Mouse (Mus musculus) testis, adult 2 months (tissue): ENCODE results near the gene Ghr. TPM values are rescaled to one million over a fixed set of nuclear protein-coding genes. Genes with fewer than 3 reads are reported as not detected.

ENCODE experiments used
- H3K27ac ChIP-seq: fragments of 200-500 bp; 2 replicates; pipeline ENCODE4 v1.5.1; 2012; ENCODE audit warnings: low read depth, low read length; ENCODE audit not compliant: control insufficient read depth, insufficient read depth
- H3K27me3 ChIP-seq: fragments of 200-500 bp; 2 replicates; pipeline ENCODE4 v1.6.1; 2012; ENCODE audit warnings: mild to moderate bottlenecking, low read length, moderate library complexity; ENCODE audit not compliant: control insufficient read depth, insufficient read depth
- H3K36me3 ChIP-seq: fragments of 200-500 bp; 2 replicates; pipeline ENCODE4 v1.6.1; 2012; ENCODE audit warnings: mild to moderate bottlenecking, low read length; ENCODE audit not compliant: control insufficient read depth, insufficient read depth
- H3K4me1 ChIP-seq: fragments of 200-500 bp; 2 replicates; pipeline ENCODE4 v1.6.1; 2012; ENCODE audit warnings: low read length; ENCODE audit not compliant: control insufficient read depth, insufficient read depth
- H3K4me3 ChIP-seq: fragments of 200-500 bp; 2 replicates; pipeline ENCODE4 v1.5.1; 2012; ENCODE audit warnings: low read depth, mild to moderate bottlenecking, low read length, moderate library complexity, mixed read lengths; ENCODE audit not compliant: control insufficient read depth
- CTCF ChIP-seq: fragments of 200-500 bp; IDR thresholded peaks from 2 replicates; pipeline ENCODE4 v1.5.1; 2012; ENCODE audit warnings: low read depth, mild to moderate bottlenecking, inconsistent platforms, low read length, moderate library complexity; ENCODE audit not compliant: control insufficient read depth, insufficient read depth, insufficient replicate concordance
- POLR2A ChIP-seq: fragments of 200-500 bp; IDR thresholded peaks from 2 replicates; pipeline ENCODE4 v1.6.1; 2012; ENCODE audit warnings: low read depth, mild to moderate bottlenecking, inconsistent platforms, low read length, moderate library complexity; ENCODE audit not compliant: control insufficient read depth
- polyA plus RNA-seq: library from polyadenylated mRNA; depleted of rRNA; stranded (reverse); fragments of >200 nt; gene quantifications from 2 replicates; pipeline ENCODE4 v1.2.3, GENCODE M21; 2012

Ghr gene
- polyA plus RNA-seq, 1 experiment, result 1.2 TPM

- Histone ChIP-seq H3K27ac (no peak overlapping the region), H3K36me3 (no peaks in the 10 kb centered on the region), H3K4me3 (no peak overlapping the region), H3K27me3 (no peaks in the 10 kb centered on the region), H3K4me1 (no peaks in the 10 kb centered on the region)
- no peak for TF ChIP-seq CTCF
- TF ChIP-seq POLR2A, result no peak
These were observed 184.1 kb downstream of the Ghr start for GRCm38 (mm10) chr15:3399196-3399595.

GRCm38 (mm10) chr15:3397369-3398100 is 185.8 kb downstream of the Ghr start:
- H3K27ac ChIP-seq, result no peak overlapping the region
- no peaks in the 10 kb centered on the region for H3K27me3 ChIP-seq
- TF ChIP-seq POLR2A (no peak), CTCF (no peak)
- H3K4me3 ChIP-seq, result no peak overlapping the region
- H3K36me3 ChIP-seq, result no peaks in the 10 kb centered on the region
- no peaks in the 10 kb centered on the region for H3K4me1 ChIP-seq

- H3K27me3 ChIP-seq, result no peaks in the 10 kb centered on the region
- no peaks in the 10 kb centered on the region for H3K4me1 ChIP-seq
- H3K36me3 ChIP-seq, result no peaks in the 10 kb centered on the region
- no peak overlapping the region for H3K4me3 ChIP-seq
- TF ChIP-seq POLR2A, result no peak
- no peak for TF ChIP-seq CTCF
- no peak overlapping the region for H3K27ac ChIP-seq
These were observed 187.1 kb downstream of the Ghr start for GRCm38 (mm10) chr15:3396149-3396548.

- Histone ChIP-seq H3K27ac (no peak overlapping the region), H3K4me1 (no peaks in the 10 kb centered on the region), H3K27me3 (no peaks in the 10 kb centered on the region), H3K4me3 (no peak overlapping the region), H3K36me3 (no peaks in the 10 kb centered on the region)
- TF ChIP-seq POLR2A (no peak), CTCF (no peak)
These were observed 187.6 kb downstream of the Ghr start for GRCm38 (mm10) chr15:3395700-3396099.

- TF ChIP-seq CTCF, result no peak
- no peak for TF ChIP-seq POLR2A
- Histone ChIP-seq H3K36me3 (no peaks in the 10 kb centered on the region), H3K27me3 (no peaks in the 10 kb centered on the region), H3K4me3 (no peak overlapping the region), H3K4me1 (no peaks in the 10 kb centered on the region), H3K27ac (no peak overlapping the region)
These were observed 192.6 kb downstream of the Ghr start for GRCm38 (mm10) chr15:3390722-3391121.

- H3K27ac ChIP-seq, result no peak overlapping the region
- no peak overlapping the region for H3K4me3 ChIP-seq
- TF ChIP-seq CTCF (no peak), POLR2A (no peak)
- no peaks in the 10 kb centered on the region for H3K36me3 ChIP-seq
- no peaks in the 10 kb centered on the region for H3K4me1 ChIP-seq
- H3K27me3 ChIP-seq, result no peaks in the 10 kb centered on the region
These were observed 194.3 kb downstream of the Ghr start for GRCm38 (mm10) chr15:3389011-3389410.

- Histone ChIP-seq H3K36me3 (no peaks in the 10 kb centered on the region), H3K27me3 (no peaks in the 10 kb centered on the region), H3K4me3 (no peak overlapping the region), H3K4me1 (no peaks in the 10 kb centered on the region), H3K27ac (no peak overlapping the region)
- TF ChIP-seq POLR2A (no peak), CTCF (no peak)
These were observed 194.8 kb downstream of the Ghr start for GRCm38 (mm10) chr15:3388485-3388884.
